Mouse (Mus musculus) heart, embryonic 12.5 days (tissue): ENCODE data around the gene Gm6763. TPM values are rescaled to one million over a fixed set of nuclear protein-coding genes. Genes with fewer than 3 reads are reported as not detected.
"Not testable (repeated sequence)": the region's sequence is repeated elsewhere in the genome, so short reads cannot be mapped to it uniquely, and the experiment has no call there.

Source experiments
- ATAC-seq: fragments of 200-750 bp; cut with Nextera tagmentation; 2 replicates; pipeline ENCODE4 v1.8.0; 2017; ENCODE audit warnings: moderate TSS enrichment, moderate library complexity; ENCODE audit not compliant: insufficient number of reproducible peaks, low FRiP score
- H3K27ac ChIP-seq: fragments of 300-500 bp; sonication (generic); 2 replicates; pipeline ENCODE4 v1.5.1; 2016; ENCODE audit warnings: mild to moderate bottlenecking, moderate library complexity; ENCODE audit not compliant: poor library complexity, severe bottlenecking
- H3K27me3 ChIP-seq: fragments of 300-500 bp; sonication (generic); replicated peaks from 2 replicates; pipeline ENCODE4 v1.6.1; 2016; ENCODE audit warnings: mild to moderate bottlenecking, moderate library complexity
- H3K36me3 ChIP-seq: fragments of 300-500 bp; sonication (generic); 2 replicates; pipeline ENCODE4 v1.6.1; 2016; ENCODE audit warnings: mild to moderate bottlenecking, moderate library complexity
- H3K4me1 ChIP-seq: fragments of 300-500 bp; sonication (generic); replicated peaks from 2 replicates; pipeline ENCODE4 v1.6.1; 2016; ENCODE audit warnings: mild to moderate bottlenecking
- H3K4me2 ChIP-seq: fragments of 300-500 bp; sonication (generic); 2 replicates; pipeline ENCODE4 v1.6.1; 2016; ENCODE audit warnings: mild to moderate bottlenecking, moderate library complexity
- H3K4me3 ChIP-seq: fragments of 300-500 bp; sonication (generic); 2 replicates; pipeline ENCODE4 v1.5.1; 2016; ENCODE audit warnings: mild to moderate bottlenecking
- H3K9ac ChIP-seq: fragments of 300-500 bp; sonication (generic); 2 replicates; pipeline ENCODE4 v1.6.1; 2016; ENCODE audit warnings: mild to moderate bottlenecking, moderate library complexity
- H3K9me3 ChIP-seq: fragments of 300-500 bp; sonication (generic); replicated peaks from 2 replicates; pipeline ENCODE4 v1.6.1; 2016; ENCODE audit warnings: mild to moderate bottlenecking, moderate library complexity
- WGBS: fragments of 180-500 bp; shearing (Covaris S2); methylation state at CpG from one replicate; pipeline ENCODE4 v1.1.7; 2016; 5-methylcytosine and 5-hydroxymethylcytosine counted together
- polyA plus RNA-seq: library from polyadenylated mRNA; unstranded; fragments of >200 nt; fragmentation: Nextera tagmentation; extraction: Ambion mirVana; gene quantifications from 2 replicates; pipeline ENCODE4 v1.2.1, GENCODE M21; 2016

Gm6763 gene
- polyA plus RNA-seq: not detected in 2 replicates

- not testable (repeated sequence) for H3K27ac ChIP-seq, H3K9ac ChIP-seq, H3K9me3 ChIP-seq, H3K27me3 ChIP-seq, H3K36me3 ChIP-seq, H3K4me2 ChIP-seq, H3K4me3 ChIP-seq, ATAC-seq, H3K4me1 ChIP-seq
- WGBS: no CpG with 5 or more reads among the region's 3 CpGs
These were observed at the start of gene Gm6763 for GRCm38 (mm10) chr10:104151197-104151596. TSS of gene Gm6763 (plus strand) at chr10:104151497.

GRCm38 (mm10) chr10:104110044-104110443, 41.3 kb upstream of the Gm6763 start:
- Histone ChIP-seq H3K27me3 (no peaks in the 10 kb centered on the region), H3K27ac (no peak overlapping the region), H3K9ac (no peak overlapping the region), H3K4me2 (no peak overlapping the region), H3K4me3 (no peak overlapping the region), H3K9me3 (no peaks in the 10 kb centered on the region), H3K36me3 (no peaks in the 10 kb centered on the region), H3K4me1 (no peaks in the 10 kb centered on the region)
- WGBS: 74% methylated on average over 3 of the region's 3 CpGs
- ATAC-seq: no peak

- no peaks in the 10 kb centered on the region for H3K27me3 ChIP-seq
- 31% methylated on average over 2 of the region's 2 CpGs for WGBS
- H3K4me1 ChIP-seq: no peaks in the 10 kb centered on the region
- H3K36me3 ChIP-seq: no peaks in the 10 kb centered on the region
- no peaks in the 10 kb centered on the region for H3K9me3 ChIP-seq
- H3K27ac ChIP-seq: no peak overlapping the region
- no peak overlapping the region for H3K4me3 ChIP-seq
- no peak overlapping the region for H3K4me2 ChIP-seq
- no peak for ATAC-seq
- no peak overlapping the region for H3K9ac ChIP-seq
These were observed 33.0 kb upstream of the Gm6763 start for GRCm38 (mm10) chr10:104118312-104118711.

GRCm38 (mm10) chr10:104142687-104143086, 8.6 kb upstream of the Gm6763 start, which contains the start of gene Gm21293:
TSS of gene Gm21293 (plus strand) at chr10:104142987.
- not testable (repeated sequence) for H3K9ac ChIP-seq, H3K36me3 ChIP-seq, H3K4me3 ChIP-seq, ATAC-seq, H3K9me3 ChIP-seq, H3K27me3 ChIP-seq, H3K4me2 ChIP-seq, H3K27ac ChIP-seq, H3K4me1 ChIP-seq
- whole genome bisulfite sequencing: no CpG with 5 or more reads among the region's 3 CpGs

- not testable (repeated sequence) for ATAC-seq
- no CpG with 5 or more reads among the region's 3 CpGs for WGBS
These were observed 8.4 kb downstream of the Gm6763 start, which contains the start of gene Gm8764 for GRCm38 (mm10) chr10:104159706-104160105. TSS of gene Gm8764 (plus strand) at chr10:104160006.

GRCm38 (mm10) chr10:104168215-104168614, 16.9 kb downstream of the Gm6763 start, which contains the start of gene Gm21304:
TSS of gene Gm21304 (plus strand) at chr10:104168515.
- H3K9me3 ChIP-seq, H3K4me1 ChIP-seq, H3K27me3 ChIP-seq, H3K9ac ChIP-seq, H3K4me3 ChIP-seq, ATAC-seq, H3K36me3 ChIP-seq, H3K27ac ChIP-seq, H3K4me2 ChIP-seq: not testable (repeated sequence)
- no CpG with 5 or more reads among the region's 3 CpGs for WGBS

More at GRCm38 (mm10) chr10:104159706-104160105, 8.4 kb downstream of the Gm6763 start, which contains the start of gene Gm8764:
- not testable (repeated sequence) for H3K36me3 ChIP-seq, H3K9me3 ChIP-seq, H3K27me3 ChIP-seq, H3K27ac ChIP-seq, H3K4me3 ChIP-seq, H3K4me1 ChIP-seq, H3K9ac ChIP-seq, H3K4me2 ChIP-seq

GRCm38 (mm10) chr10:104176724-104177123, 25.4 kb downstream of the Gm6763 start, which contains the start of gene Gm21312:
TSS of gene Gm21312 (plus strand) at chr10:104177024.
- not testable (repeated sequence) for H3K4me1 ChIP-seq, H3K4me3 ChIP-seq, ATAC-seq, H3K36me3 ChIP-seq, H3K4me2 ChIP-seq, H3K27ac ChIP-seq, H3K9ac ChIP-seq, H3K27me3 ChIP-seq, H3K9me3 ChIP-seq
- WGBS: no CpG with 5 or more reads among the region's 3 CpGs

GRCm38 (mm10) chr10:104185233-104185632, 33.9 kb downstream of the Gm6763 start, which contains the start of gene Gm20765:
TSS of gene Gm20765 (plus strand) at chr10:104185533.
- not testable (repeated sequence) for H3K9ac ChIP-seq, H3K9me3 ChIP-seq, H3K4me3 ChIP-seq, H3K27ac ChIP-seq, H3K4me1 ChIP-seq, H3K4me2 ChIP-seq, ATAC-seq, H3K27me3 ChIP-seq, H3K36me3 ChIP-seq
- WGBS: no CpG with 5 or more reads among the region's 3 CpGs

GRCm38 (mm10) chr10:104193742-104194141, 42.4 kb downstream of the Gm6763 start, which contains the start of gene Gm4340:
TSS of gene Gm4340 (plus strand) at chr10:104194042.
- H3K27me3 ChIP-seq, H3K4me1 ChIP-seq, H3K9ac ChIP-seq, H3K36me3 ChIP-seq, H3K27ac ChIP-seq, H3K4me2 ChIP-seq, H3K9me3 ChIP-seq, ATAC-seq, H3K4me3 ChIP-seq: not testable (repeated sequence)
- no CpG with 5 or more reads among the region's 3 CpGs for WGBS

Other genes starting within 250 kb of the Gm6763 start
- not detected in 2 replicates for gene Gm21293, start 8.5 kb upstream of the Gm6763 start, polyA plus RNA-seq
- gene Gm8764, start 8.5 kb downstream of the Gm6763 start, polyA plus RNA-seq: not detected in 2 replicates
- gene Gm21304, start 17.0 kb downstream of the Gm6763 start, polyA plus RNA-seq: not detected in 2 replicates
- gene Gm21312, start 25.5 kb downstream of the Gm6763 start, polyA plus RNA-seq: not detected in 2 replicates
- gene Gm20765, start 34.0 kb downstream of the Gm6763 start, polyA plus RNA-seq: not detected in 2 replicates
- not detected in 2 replicates for gene Gm4340, start 42.5 kb downstream of the Gm6763 start, polyA plus RNA-seq